Mouse (Mus musculus) liver, embryonic 11.5 days (tissue): ENCODE data around the gene Eri3. TPM values are rescaled to one million over a fixed set of nuclear protein-coding genes. Genes with fewer than 3 reads are reported as not detected.

Source experiments
- ATAC-seq: fragments of 200-750 bp; cut with Nextera tagmentation; replicated peaks from 2 replicates; pipeline ENCODE4 v1.8.0; 2017; ENCODE audit warnings: moderate number of reproducible peaks, mild to moderate bottlenecking, moderate TSS enrichment, moderate library complexity; ENCODE audit not compliant: low FRiP score
- DNase-seq: peaks from one replicate; pipeline ENCODE4 v3.0.0-alpha.2; 2017; ENCODE audit warnings: low spot score
- H3K27ac ChIP-seq: fragments of 300-500 bp; sonication (generic); 2 replicates; pipeline ENCODE4 v1.5.1; 2014; ENCODE audit warnings: mild to moderate bottlenecking, low read depth, low read length, control low read depth
- H3K27me3 ChIP-seq: fragments of 300-500 bp; sonication (generic); replicated peaks from 2 replicates; pipeline ENCODE4 v1.6.1; 2014; ENCODE audit warnings: low read length, mixed read lengths; ENCODE audit not compliant: control insufficient read depth, insufficient read depth
- H3K36me3 ChIP-seq: fragments of 300-500 bp; sonication (generic); 2 replicates; pipeline ENCODE4 v1.6.1; 2014; ENCODE audit warnings: mild to moderate bottlenecking, low read length, moderate library complexity, mixed read lengths; ENCODE audit not compliant: control insufficient read depth, insufficient read depth
- H3K4me1 ChIP-seq: fragments of 300-500 bp; sonication (generic); replicated peaks from 2 replicates; pipeline ENCODE4 v1.6.1; 2014; ENCODE audit warnings: low read length, mixed read lengths; ENCODE audit not compliant: control insufficient read depth, insufficient read depth
- H3K4me2 ChIP-seq: fragments of 300-500 bp; sonication (generic); 2 replicates; pipeline ENCODE4 v1.6.1; 2014; ENCODE audit warnings: mild to moderate bottlenecking, control low read depth, moderate library complexity
- H3K4me3 ChIP-seq: fragments of 300-500 bp; sonication (generic); 2 replicates; pipeline ENCODE4 v1.5.1; 2014; ENCODE audit warnings: low read depth, low read length, control low read depth
- H3K9ac ChIP-seq: fragments of 300-500 bp; sonication (generic); 2 replicates; pipeline ENCODE4 v1.6.1; 2014; ENCODE audit warnings: low read depth, low read length, control low read depth
- H3K9me3 ChIP-seq: fragments of 300-500 bp; sonication (generic); 2 replicates; pipeline ENCODE4 v1.6.1; 2016; ENCODE audit warnings: low read length, inconsistent platforms, mixed read lengths; ENCODE audit not compliant: control insufficient read depth
- WGBS: fragments of 180-500 bp; shearing (Covaris S2); extraction: QIAGEN DNeasy Blood & Tissue Kit; methylation state at CpG from one replicate; pipeline ENCODE4 v1.1.7; 2014; 5-methylcytosine and 5-hydroxymethylcytosine counted together
- polyA plus RNA-seq: library from polyadenylated mRNA; unstranded; fragments of >200 nt; fragmentation: Nextera tagmentation; extraction: Ambion mirVana; gene quantifications from 2 replicates; pipeline ENCODE4 v1.2.1, GENCODE M21; 2014

The Eri3 gene
- polyA plus RNA-seq = 88.1 and 89.9 TPM in 2 replicates

GRCm38 (mm10) chr4:117550140-117550851 is at the start of gene Eri3:
TSS of gene Eri3 (plus strand) at chr4:117550365.
- peak within 1 kb of the TSS; percentile 96 for H3K4me3 ChIP-seq
- no peaks in the 10 kb centered on the region for H3K27me3 ChIP-seq
- H3K27ac ChIP-seq = peak within 1 kb of the TSS; percentile 65
- H3K36me3 ChIP-seq = no peaks in the 10 kb centered on the region
- WGBS = under 1% methylated on average over 51 of the region's 53 CpGs
- ATAC-seq (peak; percentile 100), DNase-seq (peak; percentile 95)
- peak within 1 kb of the TSS; percentile 96 for H3K4me2 ChIP-seq
- H3K9ac ChIP-seq = peak within 1 kb of the TSS; percentile 81
- no peaks in the 10 kb centered on the region for H3K9me3 ChIP-seq
- peaks cover 13% of the 10 kb centered on the region for H3K4me1 ChIP-seq

DNA sequence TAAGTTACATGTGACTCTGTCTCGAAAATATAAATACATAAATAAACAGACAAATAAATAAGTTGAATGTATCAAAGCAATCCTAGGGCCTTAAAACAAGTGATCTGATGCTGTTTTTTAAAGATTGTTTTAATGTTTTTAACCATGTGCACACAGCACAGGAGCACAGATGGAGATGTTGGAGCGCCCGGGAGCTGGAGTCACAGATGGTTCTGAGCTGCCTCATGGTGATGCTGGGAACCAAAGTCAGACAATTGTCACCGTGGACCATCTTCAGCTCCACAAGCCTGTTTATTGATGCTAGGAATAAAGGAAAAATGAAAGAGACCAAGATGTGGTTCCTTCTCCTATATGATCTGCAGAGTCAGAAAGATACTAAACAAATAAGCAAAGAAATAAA is 31.9 kb upstream of the Eri3 start:
- H3K9ac ChIP-seq = no peak overlapping the region
- WGBS = 87% methylated on average over 4 of the region's 4 CpGs
- no peaks in the 10 kb centered on the region; the same call in 1 of the 2 replicates for H3K27me3 ChIP-seq
- no peaks in the 10 kb centered on the region for H3K4me1 ChIP-seq
- H3K4me3 ChIP-seq = no peak overlapping the region
- DNase-seq = no peak
- H3K9me3 ChIP-seq = no peaks in the 10 kb centered on the region
- ATAC-seq = no peak
- no peak overlapping the region for H3K27ac ChIP-seq
- H3K36me3 ChIP-seq = no peaks in the 10 kb centered on the region
- no peak overlapping the region for H3K4me2 ChIP-seq

- Histone ChIP-seq H3K9ac (no peak overlapping the region), H3K4me1 (peaks cover 9% of the 10 kb centered on the region), H3K4me3 (no peak overlapping the region), H3K36me3 (no peaks in the 10 kb centered on the region), H3K9me3 (no peaks in the 10 kb centered on the region), H3K4me2 (no peak overlapping the region), H3K27ac (no peak overlapping the region), H3K27me3 (no peaks in the 10 kb centered on the region; the same call in 1 of the 2 replicates)
- no peak for ATAC-seq
- 55% methylated on average over 2 of the region's 2 CpGs for WGBS
- DNase-seq = no peak
These were observed 28.8 kb upstream of the Eri3 start for GRCm38 (mm10) chr4:117521350-117521749.

DNA sequence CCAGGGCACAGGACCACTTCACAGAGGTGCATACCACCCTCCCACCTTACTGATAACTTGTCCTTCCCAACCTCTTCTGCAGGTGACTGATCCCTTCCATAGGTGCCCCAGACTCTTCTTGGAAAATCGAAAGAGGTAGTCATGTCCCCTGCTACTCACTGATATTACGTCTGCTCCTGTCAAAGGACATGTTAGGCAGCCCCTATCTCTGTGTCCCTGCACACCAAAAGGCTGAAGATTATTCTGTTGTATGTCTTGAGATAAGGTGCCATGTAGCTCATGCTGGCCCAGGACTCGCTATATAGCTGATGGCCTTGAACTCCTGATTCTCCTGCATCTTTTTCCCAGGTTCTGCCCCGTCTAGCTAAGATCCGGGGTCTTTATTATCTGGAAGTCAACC is 24.2 kb upstream of the Eri3 start:
- no peaks in the 10 kb centered on the region for H3K9me3 ChIP-seq
- no peaks in the 10 kb centered on the region; the same call in none of the 2 replicates for H3K27me3 ChIP-seq
- peak; percentile 92 for ATAC-seq
- H3K4me2 ChIP-seq = peak overlapping the region; percentile 28; the same call in 1 of the 2 replicates
- H3K27ac ChIP-seq = no peak overlapping the region
- H3K36me3 ChIP-seq = no peaks in the 10 kb centered on the region
- H3K4me1 ChIP-seq = peaks cover 9% of the 10 kb centered on the region
- 59% methylated on average over 5 of the region's 5 CpGs for WGBS
- no peak overlapping the region for H3K4me3 ChIP-seq
- no peak for DNase-seq
- no peak overlapping the region for H3K9ac ChIP-seq

DNA sequence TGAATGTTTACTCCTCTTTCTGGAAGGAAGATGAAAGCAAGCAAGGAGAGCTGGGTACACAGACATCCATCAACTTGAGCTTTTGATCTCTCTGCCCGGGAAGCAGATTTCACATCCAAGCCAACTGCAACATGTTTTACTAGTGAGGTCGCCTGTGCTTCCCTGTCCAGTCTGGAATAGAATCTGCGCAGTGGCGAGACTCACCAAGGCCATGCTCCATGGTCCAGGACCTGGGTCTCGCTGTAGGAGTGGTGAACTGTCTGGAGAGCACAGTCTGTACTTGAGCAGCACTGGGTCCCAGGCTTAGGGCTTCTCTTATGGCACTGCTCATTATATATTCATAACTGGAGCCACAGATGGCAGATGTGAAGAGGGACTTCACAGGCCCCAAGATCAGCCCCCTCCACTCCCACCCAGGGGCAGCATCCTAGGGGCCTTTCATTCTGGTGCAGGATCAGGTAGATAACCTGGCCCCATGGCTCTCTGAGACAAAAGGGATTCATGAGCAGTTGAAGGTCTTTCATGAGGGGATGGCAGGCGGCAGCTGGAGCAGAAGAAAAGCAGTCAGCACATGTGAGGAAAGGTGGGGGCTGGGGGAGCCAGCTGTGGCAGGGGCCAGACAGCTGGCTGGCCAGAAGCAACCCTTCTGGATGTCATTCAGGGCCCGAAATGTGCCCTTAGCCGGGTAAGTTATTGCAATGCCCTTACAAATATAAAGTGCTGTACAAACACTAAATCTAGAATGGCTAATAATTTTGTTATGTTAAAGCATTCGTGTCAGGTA is 22.9 kb upstream of the Eri3 start:
- H3K36me3 ChIP-seq = no peaks in the 10 kb centered on the region
- no peak for DNase-seq
- no peak overlapping the region for H3K27ac ChIP-seq
- 66% methylated on average over 9 of the region's 9 CpGs for WGBS
- H3K4me3 ChIP-seq = no peak overlapping the region
- no peak overlapping the region for H3K4me2 ChIP-seq
- no peak overlapping the region for H3K9ac ChIP-seq
- H3K27me3 ChIP-seq = no peaks in the 10 kb centered on the region; the same call in none of the 2 replicates
- no peak for ATAC-seq
- no peaks in the 10 kb centered on the region for H3K9me3 ChIP-seq
- H3K4me1 ChIP-seq = peaks cover 9% of the 10 kb centered on the region

GRCm38 (mm10) chr4:117527952-117528351 is 22.2 kb upstream of the Eri3 start:
- no peak overlapping the region for H3K4me2 ChIP-seq
- ATAC-seq (no peak), DNase-seq (no peak)
- H3K9ac ChIP-seq = no peak overlapping the region
- no peaks in the 10 kb centered on the region for H3K9me3 ChIP-seq
- H3K4me1 ChIP-seq = peaks cover 9% of the 10 kb centered on the region
- no peaks in the 10 kb centered on the region for H3K36me3 ChIP-seq
- H3K4me3 ChIP-seq = no peak overlapping the region
- no peaks in the 10 kb centered on the region; the same call in 1 of the 2 replicates for H3K27me3 ChIP-seq
- 15% methylated on average over 1 of the region's 1 CpGs for WGBS
- H3K27ac ChIP-seq = no peak overlapping the region

DNA sequence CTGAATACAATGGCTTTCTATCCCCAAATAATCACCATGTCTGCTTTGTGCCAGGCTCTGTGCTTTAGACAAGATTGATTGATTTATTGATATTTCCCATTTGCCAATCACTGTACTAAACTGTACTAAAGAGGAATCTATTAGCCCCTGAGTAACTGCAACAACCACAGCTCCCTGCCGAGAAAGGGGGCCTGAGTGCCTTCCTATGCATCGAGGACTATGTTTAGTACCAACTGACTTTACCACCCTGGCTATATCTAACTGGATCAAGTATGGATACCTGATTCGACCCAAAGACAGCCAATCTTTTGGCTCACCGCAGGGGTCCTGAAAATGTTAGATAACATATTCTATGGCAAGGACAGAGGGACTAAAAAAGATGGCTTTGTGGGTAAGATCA is 20.3 kb upstream of the Eri3 start:
- Histone ChIP-seq H3K9me3 (no peaks in the 10 kb centered on the region), H3K9ac (no peak overlapping the region), H3K4me1 (peaks cover 9% of the 10 kb centered on the region), H3K4me2 (no peak overlapping the region), H3K4me3 (no peak overlapping the region), H3K36me3 (no peaks in the 10 kb centered on the region), H3K27me3 (no peaks in the 10 kb centered on the region; the same call in 1 of the 2 replicates), H3K27ac (no peak overlapping the region)
- DNase-seq (no peak), ATAC-seq (no peak)
- WGBS = 69% methylated on average over 4 of the region's 4 CpGs

DNA sequence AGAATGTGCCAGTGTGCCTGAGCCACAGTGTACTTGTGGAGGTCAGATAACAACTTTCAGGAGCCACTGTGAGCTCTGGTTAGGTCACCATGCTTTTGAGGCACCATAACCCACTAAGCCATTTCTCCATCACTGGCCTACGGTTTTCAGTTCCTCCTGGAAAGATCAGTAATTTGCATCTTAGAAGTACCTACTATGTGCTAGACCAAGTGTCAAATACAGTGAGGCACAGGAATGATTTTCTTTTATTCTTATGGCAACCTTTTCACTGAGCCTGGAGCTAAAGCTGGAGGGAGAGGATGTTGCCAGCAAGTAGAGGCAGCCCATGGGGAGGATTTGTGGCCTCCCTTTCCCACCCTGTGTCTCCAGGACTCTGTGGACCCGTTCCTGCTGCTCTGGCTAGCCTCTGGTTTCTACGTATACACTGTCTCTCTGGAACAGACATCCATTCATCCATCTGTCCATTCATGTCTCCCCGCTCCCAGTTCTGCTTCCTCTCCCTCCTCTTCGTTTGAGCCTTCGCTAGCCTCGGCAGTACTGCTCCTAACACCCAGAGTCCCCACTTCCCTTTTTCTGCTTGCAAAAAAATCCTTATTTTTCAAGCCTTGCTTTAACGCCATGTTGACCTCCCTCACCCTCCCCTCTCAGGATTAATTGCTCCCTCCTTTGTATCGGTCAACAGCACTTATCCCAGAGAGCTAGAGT is 14.5 kb upstream of the Eri3 start:
- Histone ChIP-seq H3K27ac (no peak overlapping the region), H3K4me3 (no peak overlapping the region), H3K36me3 (no peaks in the 10 kb centered on the region), H3K4me2 (no peak overlapping the region), H3K9ac (no peak overlapping the region), H3K9me3 (no peaks in the 10 kb centered on the region), H3K27me3 (no peaks in the 10 kb centered on the region), H3K4me1 (no peaks in the 10 kb centered on the region)
- ATAC-seq = no peak
- WGBS = 38% methylated on average over 9 of the region's 9 CpGs
- peak; percentile 28 for DNase-seq
